In the genomic region with DNA sequence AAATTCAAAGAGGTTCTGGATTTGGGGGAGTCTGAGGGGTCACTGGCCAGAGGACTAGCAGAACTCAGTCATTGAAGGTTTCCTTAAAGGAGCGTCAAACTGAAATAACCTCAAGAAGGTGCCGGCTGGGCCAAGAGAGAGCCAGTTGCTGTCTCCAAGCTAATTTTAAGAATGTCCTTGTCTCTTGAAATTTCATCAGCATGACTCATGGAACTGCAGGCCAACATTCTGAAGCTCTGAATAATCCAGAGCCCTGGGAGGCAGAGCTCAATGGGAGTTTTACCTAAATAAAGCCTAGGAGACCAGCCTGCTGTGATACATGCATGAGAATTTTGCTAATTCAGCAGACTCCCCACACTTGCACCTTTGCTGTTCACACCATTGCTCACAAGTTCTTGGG, we compare ENCODE assay signal across 11 mouse cellular contexts. TPM values are rescaled to one million over a fixed set of nuclear protein-coding genes. Genes with fewer than 3 reads are reported as not detected.
DNase-seq lines count a peak whose midpoint lies in the region; ATAC-seq and TF ChIP-seq lines count a peak whose summit lies in the region.
"Had no signal": no experiment of that assay in that cellular context is flagged by ENCODE, and none has a peak within 500 bp of the region (broad histone marks: within the 10 kb centered on the region; RNA-seq: fewer than 3 reads in every experiment).

No protein-coding gene starts in this region.

- DNase-seq in 3T3-L1 (ENCODE audit: low read depth, low spot score) = peak; percentile 93
- DNase-seq in Muller cell, postnatal 12 days (ENCODE audit: inconsistent ontology term) = peak; percentile 85
- DNase-seq in gastrocnemius, adult 2 months = peak; percentile 68
- DNase-seq in left cerebral cortex, adult 2 months (ENCODE audit: extremely low spot score in 1 of 2, low spot score in 2 of 2) = peak; percentile 11 to 36
- no peak for DNase-seq in forebrain, postnatal 0 days
- no peak for DNase-seq in cerebellum, postnatal 4 days (ENCODE audit: low spot score in 2 of 2)
- DNase-seq: cerebellum, adult 9-10 months; liver, embryonic 13.5 days had no signal

- peak overlapping the region; percentile 62 for H3K27ac ChIP-seq in gastrocnemius, adult 2 months
- peak overlapping the region; percentile 78 for H3K27ac ChIP-seq in left cerebral cortex, adult 2 months
- H3K27ac ChIP-seq in forebrain, postnatal 0 days (ENCODE audit: low read depth, low read length) = no peak overlapping the region
- H3K27ac ChIP-seq: forebrain, embryonic 12.5 days; liver, embryonic 13.5 days; stomach, postnatal 0 days had no signal

- no peaks in the 10 kb centered on the region for H3K36me3 ChIP-seq in forebrain, postnatal 0 days (ENCODE audit: insufficient read depth)
- H3K36me3 ChIP-seq: forebrain, embryonic 12.5 days; liver, embryonic 13.5 days had no signal

- WGBS in forebrain, postnatal 0 days = 93% methylated on average over 2 of the region's 2 CpGs

- H3K4me3 ChIP-seq in gastrocnemius, adult 2 months = no peak overlapping the region
- no peak overlapping the region for H3K4me3 ChIP-seq in left cerebral cortex, adult 2 months
- no peak overlapping the region for H3K4me3 ChIP-seq in forebrain, postnatal 0 days (ENCODE audit: low read depth, low read length)
- H3K4me3 ChIP-seq: forebrain, embryonic 12.5 days; liver, embryonic 13.5 days had no signal

- intact Hi-C loops in gastrocnemius, adult 2 months (cut with DNase I) = loop anchor here (10.0 kb wide), 1 partner anchor 71 kb away; a partner anchor contains a TSS
- intact Hi-C loops in left cerebral cortex, adult 2 months (cut with DNase I) = loop anchor here (5.0 kb wide), 3 partner anchors 66 to 109 kb away; a partner anchor contains a TSS

- no peaks in the 10 kb centered on the region for H3K27me3 ChIP-seq in forebrain, postnatal 0 days (ENCODE audit: insufficient read depth, low read length)
- H3K27me3 ChIP-seq: forebrain, embryonic 12.5 days; liver, embryonic 13.5 days had no signal

- no peaks in the 10 kb centered on the region for H3K4me1 ChIP-seq in forebrain, postnatal 0 days (ENCODE audit: insufficient read depth)
- H3K4me1 ChIP-seq: liver, embryonic 13.5 days had no signal

- no peak overlapping the region for H3K4me2 ChIP-seq in forebrain, postnatal 0 days (ENCODE audit: low read depth)
- H3K4me2 ChIP-seq: forebrain, embryonic 12.5 days; liver, embryonic 13.5 days had no signal

- H3K9ac ChIP-seq in forebrain, postnatal 0 days = no peak overlapping the region
- H3K9ac ChIP-seq: forebrain, embryonic 12.5 days; liver, embryonic 13.5 days had no signal

- ATAC-seq in forebrain, postnatal 0 days = no peak
- no peak for ATAC-seq in monocyte, adult 5-6 weeks (replicated peaks; ENCODE audit: insufficient number of reproducible peaks, low FRiP score, low TSS enrichment, poor library complexity, severe bottlenecking)

- no peak for TF ChIP-seq CTCF in gastrocnemius, adult 2 months (IDR thresholded peaks at IDR 0.05)
- no peak for TF ChIP-seq CTCF in left cerebral cortex, adult 2 months (IDR thresholded peaks at IDR 0.05)
- TF ChIP-seq CTCF in forebrain, postnatal 0 days (IDR thresholded peaks at IDR 0.05; ENCODE audit: low read depth) = no peak

- H3K9me3 ChIP-seq in forebrain, postnatal 0 days (ENCODE audit: low read length) = no peaks in the 10 kb centered on the region
- H3K9me3 ChIP-seq: forebrain, embryonic 12.5 days; liver, embryonic 13.5 days had no signal

RNA-seq across cellular contexts. Expression of a gene that starts 36.5 kb away (rescaled TPM):
- 10 to 100 TPM; 40.4 to 72.1 TPM for total RNA-seq in gastrocnemius, adult 2 months (2021)
- total RNA-seq in left cerebral cortex, adult 2 months (2021) = 10 to 100 TPM; 17.4 to 20.6 TPM
- total RNA-seq in forebrain, postnatal 0 days (2014; rRNA removed) = 9.0 and 18.1 TPM in 2 replicates
- polyA plus RNA-seq in forebrain, postnatal 0 days (2015; fragmentation: Nextera tagmentation; extraction: Ambion mirVana) = 9.7 and 11.5 TPM in 2 replicates
- total RNA-seq in monocyte, adult 5-6 weeks (2017) = not detected in 3 replicates

Comparison
In these comparisons a context has a peak if more than half of its experiments do, and no peak if none do; other contexts are left out.
1. DNase-seq: peak in 3T3-L1 (single experiment), Muller cell, postnatal 12 days (single experiment), gastrocnemius, adult 2 months (single experiment) and left cerebral cortex, adult 2 months (2 of 2); none in forebrain, postnatal 0 days (single experiment) and cerebellum, postnatal 4 days (0 of 2).
2. RNA of a gene that starts 36.5 kb away (total RNA-seq): 40.4 to 72.1 TPM in gastrocnemius, adult 2 months, 17.4 to 20.6 TPM in left cerebral cortex, adult 2 months and 9.0 to 18.1 TPM in forebrain, postnatal 0 days; not detected in monocyte, adult 5-6 weeks; every median in the first group is over 10 times any median in the second.